Mouse (Mus musculus): Measurements from ENCODE around the gene Olfr448. TPM values are rescaled to one million over a fixed set of nuclear protein-coding genes. Genes with fewer than 3 reads are reported as not detected.

The Olfr448 gene
- total RNA-seq (2023): not detected in 2 replicates

DNA sequence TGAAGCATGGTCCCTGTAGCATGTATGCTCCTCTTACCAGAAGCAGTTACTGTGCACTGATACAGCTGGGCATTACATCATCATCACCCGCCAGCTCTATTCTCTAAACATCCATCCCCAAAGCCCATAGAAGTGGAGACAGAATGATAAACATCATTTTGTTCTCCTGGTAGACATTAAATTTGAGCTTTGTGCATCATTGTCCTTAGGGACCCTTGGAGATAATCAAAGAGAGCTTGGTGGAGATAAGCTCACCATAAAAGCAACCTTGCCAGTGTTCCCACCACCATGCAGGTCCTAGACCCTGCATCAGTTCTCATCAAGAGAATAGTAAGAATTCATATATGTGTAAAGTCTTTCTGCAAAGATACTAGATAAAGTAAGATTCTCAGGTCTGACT lies at the start of gene Olfr448:
Gene Olfr448, plus strand, starts transcription at position 301 of the 400 bp plus-strand sequence.

DNA sequence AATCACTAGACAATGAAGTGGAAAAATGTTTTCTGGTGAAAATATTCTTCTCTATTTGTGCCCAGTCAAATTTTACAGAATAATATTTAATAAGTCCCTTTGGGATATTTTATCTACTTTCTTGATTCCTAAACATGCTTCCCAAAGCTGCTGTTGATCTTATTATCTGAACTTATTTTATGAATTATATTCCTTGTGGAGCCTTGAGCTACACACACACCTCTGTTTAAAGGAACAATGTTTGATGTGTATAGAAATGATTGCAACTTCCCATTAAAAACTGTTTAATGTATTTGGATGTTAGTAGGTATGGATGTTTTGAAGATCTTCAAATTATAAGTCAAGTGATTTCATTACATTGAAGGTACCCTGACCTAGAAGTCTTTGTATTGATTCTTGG lies 18.3 kb downstream of the Olfr448 start, which contains the start of gene Olfr447:
Gene Olfr447, plus strand, starts transcription at position 301 of the 400 bp plus-strand sequence.

DNA sequence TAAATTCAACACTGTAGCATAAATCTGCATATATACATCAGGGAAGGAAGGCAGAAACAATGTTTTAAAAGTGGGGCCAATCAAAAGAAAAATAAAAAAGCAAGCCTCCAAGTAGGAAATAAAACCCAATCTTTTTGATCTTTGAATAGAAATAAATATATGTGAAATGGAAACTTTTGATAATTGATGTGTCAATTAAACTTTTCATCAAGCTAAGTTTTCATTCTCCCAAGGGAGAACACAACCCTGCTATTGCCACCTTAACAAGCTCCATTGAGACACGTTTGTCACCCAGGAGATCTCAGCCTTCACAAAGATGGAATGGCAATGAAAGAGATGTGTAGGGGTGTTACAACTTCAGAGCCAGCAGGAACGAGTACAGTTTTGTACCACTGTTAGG lies 30.8 kb downstream of the Olfr448 start, which contains the start of gene Olfr446:
Gene Olfr446, plus strand, starts transcription at position 301 of the 400 bp plus-strand sequence.

Other genes with a start within 250 kb of the Olfr448 start
- 0.22 TPM in 1 of 2 replicates, not detected in the other for gene Tcaf2, start 245.2 kb upstream of the Olfr448 start, total RNA-seq (2023)
- not detected in 2 replicates for gene Tcaf1, start 180.4 kb upstream of the Olfr448 start, total RNA-seq (2023)
- not detected in 2 replicates for gene Olfr453, start 151.1 kb upstream of the Olfr448 start, total RNA-seq (2023)
- gene Olfr38, start 134.0 kb upstream of the Olfr448 start, total RNA-seq (2023): not detected in 2 replicates
- not detected in 2 replicates for gene Olfr452, start 105.3 kb upstream of the Olfr448 start, total RNA-seq (2023)
- not detected in 2 replicates for gene Olfr450, start 78.5 kb upstream of the Olfr448 start, total RNA-seq (2023)
- gene Olfr449, start 56.1 kb upstream of the Olfr448 start, total RNA-seq (2023): not detected in 2 replicates
- gene Olfr447, start 18.4 kb downstream of the Olfr448 start, total RNA-seq (2023): not detected in 2 replicates
- gene Olfr446, start 30.9 kb downstream of the Olfr448 start, total RNA-seq (2023): not detected in 2 replicates
- not detected in 2 replicates for gene Olfr444, start 58.6 kb downstream of the Olfr448 start, total RNA-seq (2023)
- not detected in 2 replicates for gene Olfr441, start 215.9 kb downstream of the Olfr448 start, total RNA-seq (2023)